Mouse (Mus musculus) liver, embryonic 15.5 days (tissue): ENCODE data around the gene Fgf6. TPM values are rescaled to one million over a fixed set of nuclear protein-coding genes. Genes with fewer than 3 reads are reported as not detected.

Experiments used
- ATAC-seq: fragments of 200-750 bp; cut with Nextera tagmentation; 2 replicates; pipeline ENCODE4 v1.8.0; 2017; ENCODE audit warnings: moderate number of reproducible peaks, mild to moderate bottlenecking, moderate library complexity; ENCODE audit not compliant: insufficient read depth
- H3K27ac ChIP-seq: fragments of 300-500 bp; sonication (generic); replicated peaks from 2 replicates; pipeline ENCODE4 v1.5.1; 2015; ENCODE audit warnings: mild to moderate bottlenecking, inconsistent platforms
- H3K27me3 ChIP-seq: fragments of 300-500 bp; sonication (generic); 2 replicates; pipeline ENCODE4 v1.6.1; 2015; ENCODE audit warnings: mild to moderate bottlenecking, inconsistent platforms
- H3K36me3 ChIP-seq: fragments of 300-500 bp; sonication (generic); replicated peaks from 2 replicates; pipeline ENCODE4 v1.6.1; 2015; ENCODE audit warnings: moderate library complexity, mild to moderate bottlenecking, inconsistent platforms
- H3K4me1 ChIP-seq: fragments of 300-500 bp; sonication (generic); replicated peaks from 2 replicates; pipeline ENCODE4 v1.6.1; 2015; ENCODE audit warnings: inconsistent platforms
- H3K4me2 ChIP-seq: fragments of 300-500 bp; sonication (generic); 2 replicates; pipeline ENCODE4 v1.6.1; 2015; ENCODE audit warnings: moderate library complexity, mild to moderate bottlenecking, inconsistent platforms
- H3K4me3 ChIP-seq: fragments of 300-500 bp; sonication (generic); replicated peaks from 2 replicates; pipeline ENCODE4 v1.5.1; 2015; ENCODE audit warnings: mild to moderate bottlenecking, inconsistent platforms
- H3K9ac ChIP-seq: fragments of 300-500 bp; sonication (generic); 2 replicates; pipeline ENCODE4 v1.6.1; 2015; ENCODE audit warnings: moderate library complexity, mild to moderate bottlenecking, inconsistent platforms
- H3K9me3 ChIP-seq: fragments of 300-500 bp; sonication (generic); replicated peaks from 2 replicates; pipeline ENCODE4 v1.6.1; 2016; ENCODE audit warnings: inconsistent platforms
- WGBS: fragments of 180-500 bp; shearing (Covaris S2); methylation state at CpG from one replicate; pipeline ENCODE4 v1.1.7; 2015; ENCODE audit warnings: mixed read lengths; ENCODE audit not compliant: insufficient replicate concordance; 5-methylcytosine and 5-hydroxymethylcytosine counted together
- polyA plus RNA-seq: library from polyadenylated mRNA; unstranded; fragments of >200 nt; fragmentation: Nextera tagmentation; extraction: Ambion mirVana; gene quantifications from 2 replicates; pipeline ENCODE4 v1.2.1, GENCODE M21; 2015

The Fgf6 gene
- polyA plus RNA-seq, 1 experiment from 2014 or later = 0.01 TPM

- 37% methylated on average over 13 of the region's 13 CpGs for WGBS
- Histone ChIP-seq H3K4me3 (no peak overlapping the region), H3K9ac (no peak overlapping the region), H3K9me3 (no peaks in the 10 kb centered on the region), H3K4me1 (no peaks in the 10 kb centered on the region), H3K27ac (no peak overlapping the region), H3K4me2 (no peak overlapping the region), H3K36me3 (no peaks in the 10 kb centered on the region), H3K27me3 (peaks cover 24% of the 10 kb centered on the region; the same call in 1 of the 2 replicates)
- ATAC-seq = no peak
Measured at GRCm38 (mm10) chr6:127020431-127020830, 5.0 kb downstream of the Fgf6 start.

- H3K36me3 ChIP-seq = no peaks in the 10 kb centered on the region
- WGBS = 50% methylated on average over 7 of the region's 7 CpGs
- no peaks in the 10 kb centered on the region for H3K4me1 ChIP-seq
- H3K4me2 ChIP-seq = no peak overlapping the region
- ATAC-seq = no peak
- H3K4me3 ChIP-seq = no peak overlapping the region
- peaks cover 14% of the 10 kb centered on the region; the same call in 1 of the 2 replicates for H3K27me3 ChIP-seq
- no peaks in the 10 kb centered on the region for H3K9me3 ChIP-seq
- no peak overlapping the region for H3K27ac ChIP-seq
- H3K9ac ChIP-seq = no peak overlapping the region
Measured at GRCm38 (mm10) chr6:127024836-127025235, 9.4 kb downstream of the Fgf6 start.

GRCm38 (mm10) chr6:127034760-127035159, 19.4 kb downstream of the Fgf6 start:
- H3K9me3 ChIP-seq = no peaks in the 10 kb centered on the region
- H3K4me1 ChIP-seq = no peaks in the 10 kb centered on the region
- ATAC-seq = no peak
- H3K36me3 ChIP-seq = no peaks in the 10 kb centered on the region
- H3K4me2 ChIP-seq = peak overlapping the region; percentile 39
- 19% methylated on average over 10 of the region's 10 CpGs for WGBS
- no peak overlapping the region for H3K27ac ChIP-seq
- no peaks in the 10 kb centered on the region for H3K27me3 ChIP-seq
- H3K4me3 ChIP-seq = peak overlapping the region; percentile 27; the same call in 1 of the 2 replicates
- H3K9ac ChIP-seq = no peak overlapping the region

- WGBS = 39% methylated on average over 6 of the region's 6 CpGs
- no peak overlapping the region for H3K4me3 ChIP-seq
- H3K27me3 ChIP-seq = no peaks in the 10 kb centered on the region
- H3K9ac ChIP-seq = no peak overlapping the region
- no peaks in the 10 kb centered on the region for H3K9me3 ChIP-seq
- H3K4me1 ChIP-seq = no peaks in the 10 kb centered on the region
- no peak overlapping the region for H3K27ac ChIP-seq
- no peak overlapping the region for H3K4me2 ChIP-seq
- no peak for ATAC-seq
- H3K36me3 ChIP-seq = no peaks in the 10 kb centered on the region
Measured at GRCm38 (mm10) chr6:127044909-127045308, 29.5 kb downstream of the Fgf6 start.

- no peak for ATAC-seq
- Histone ChIP-seq H3K9ac (no peak overlapping the region), H3K27ac (no peak overlapping the region), H3K36me3 (no peaks in the 10 kb centered on the region), H3K27me3 (no peaks in the 10 kb centered on the region), H3K4me2 (no peak overlapping the region), H3K4me1 (no peaks in the 10 kb centered on the region), H3K9me3 (no peaks in the 10 kb centered on the region), H3K4me3 (no peak overlapping the region)
- WGBS = 60% methylated on average over 4 of the region's 4 CpGs
Measured at GRCm38 (mm10) chr6:127050847-127051246, 35.5 kb downstream of the Fgf6 start.

GRCm38 (mm10) chr6:127056990-127057588, 41.7 kb downstream of the Fgf6 start:
- WGBS = 56% methylated on average over 12 of the region's 12 CpGs
- Histone ChIP-seq H3K27me3 (no peaks in the 10 kb centered on the region), H3K4me3 (no peak overlapping the region), H3K9ac (no peak overlapping the region), H3K4me1 (no peaks in the 10 kb centered on the region), H3K4me2 (no peak overlapping the region), H3K27ac (no peak overlapping the region), H3K36me3 (no peaks in the 10 kb centered on the region), H3K9me3 (no peaks in the 10 kb centered on the region)
- no peak for ATAC-seq

- Histone ChIP-seq H3K27me3 (peaks cover 6% of the 10 kb centered on the region; the same call in 1 of the 2 replicates), H3K9me3 (no peaks in the 10 kb centered on the region), H3K27ac (no peak overlapping the region), H3K4me3 (no peak overlapping the region), H3K4me2 (no peak overlapping the region), H3K36me3 (no peaks in the 10 kb centered on the region), H3K9ac (no peak overlapping the region), H3K4me1 (no peaks in the 10 kb centered on the region)
- no peak for ATAC-seq
- WGBS = 57% methylated on average over 4 of the region's 4 CpGs
Measured at GRCm38 (mm10) chr6:127059975-127060374, 44.6 kb downstream of the Fgf6 start.

GRCm38 (mm10) chr6:127063915-127064314, 48.5 kb downstream of the Fgf6 start:
- Histone ChIP-seq H3K4me1 (no peaks in the 10 kb centered on the region), H3K27me3 (peaks cover 10% of the 10 kb centered on the region; the same call in 1 of the 2 replicates), H3K36me3 (no peaks in the 10 kb centered on the region), H3K27ac (no peak overlapping the region), H3K9me3 (no peaks in the 10 kb centered on the region), H3K9ac (no peak overlapping the region), H3K4me3 (no peak overlapping the region), H3K4me2 (no peak overlapping the region)
- 52% methylated on average over 3 of the region's 3 CpGs for WGBS
- no peak for ATAC-seq

- Histone ChIP-seq H3K9me3 (no peaks in the 10 kb centered on the region), H3K27me3 (peaks cover 10% of the 10 kb centered on the region; the same call in 1 of the 2 replicates), H3K27ac (no peak overlapping the region), H3K4me3 (no peak overlapping the region), H3K9ac (no peak overlapping the region), H3K36me3 (no peaks in the 10 kb centered on the region), H3K4me2 (no peak overlapping the region; the same call in 1 of the 2 replicates), H3K4me1 (no peaks in the 10 kb centered on the region)
- 5% methylated on average over 14 of the region's 14 CpGs for WGBS
- ATAC-seq = no peak
Measured at GRCm38 (mm10) chr6:127064815-127065214, 49.4 kb downstream of the Fgf6 start.

- no peaks in the 10 kb centered on the region for H3K9me3 ChIP-seq
- H3K9ac ChIP-seq = no peak within 1 kb of the TSS
- no peaks in the 10 kb centered on the region for H3K4me1 ChIP-seq
- no peak for ATAC-seq
- no peak within 1 kb of the TSS for H3K4me2 ChIP-seq
- H3K27ac ChIP-seq = no peak within 1 kb of the TSS
- 16% methylated on average over 5 of the region's 5 CpGs for WGBS
- no peaks in the 10 kb centered on the region for H3K36me3 ChIP-seq
- H3K27me3 ChIP-seq = peaks cover 9% of the 10 kb centered on the region
- no peak within 1 kb of the TSS for H3K4me3 ChIP-seq
Measured at GRCm38 (mm10) chr6:127072817-127073216, 57.4 kb downstream of the Fgf6 start, which contains the start of gene Fgf23. TSS of gene Fgf23 (plus strand) at chr6:127072902.
